Mouse (Mus musculus) hindbrain, embryonic 15.5 days (tissue): ENCODE results near the gene Gm37419. TPM values are rescaled to one million over a fixed set of nuclear protein-coding genes. Genes with fewer than 3 reads are reported as not detected.

Experiments used
- ATAC-seq: fragments of 200-750 bp; cut with Nextera tagmentation; 2 replicates; pipeline ENCODE4 v1.8.0; 2017; ENCODE audit warnings: low read depth, moderate number of reproducible peaks, moderate TSS enrichment; ENCODE audit not compliant: low FRiP score
- H3K27ac ChIP-seq: fragments of 300-500 bp; sonication (generic); replicated peaks from 2 replicates; pipeline ENCODE4 v1.5.1; 2015; ENCODE audit warnings: mild to moderate bottlenecking, inconsistent platforms
- H3K27me3 ChIP-seq: fragments of 300-500 bp; sonication (generic); 2 replicates; pipeline ENCODE4 v1.6.1; 2015; ENCODE audit warnings: control low read depth, inconsistent platforms
- H3K36me3 ChIP-seq: fragments of 300-500 bp; sonication (generic); 2 replicates; pipeline ENCODE4 v1.6.1; 2015; ENCODE audit warnings: control low read depth, inconsistent platforms
- H3K4me1 ChIP-seq: fragments of 300-500 bp; sonication (generic); replicated peaks from 2 replicates; pipeline ENCODE4 v1.6.1; 2015; ENCODE audit warnings: control low read depth, inconsistent platforms
- H3K4me2 ChIP-seq: fragments of 300-500 bp; sonication (generic); 2 replicates; pipeline ENCODE4 v1.6.1; 2015; ENCODE audit warnings: moderate library complexity, mild to moderate bottlenecking, inconsistent platforms
- H3K4me3 ChIP-seq: fragments of 300-500 bp; sonication (generic); 2 replicates; pipeline ENCODE4 v1.5.1; 2015; ENCODE audit warnings: mild to moderate bottlenecking, inconsistent platforms
- H3K9ac ChIP-seq: fragments of 300-500 bp; sonication (generic); 2 replicates; pipeline ENCODE4 v1.6.1; 2015; ENCODE audit warnings: inconsistent platforms
- H3K9me3 ChIP-seq: fragments of 300-500 bp; sonication (generic); 2 replicates; pipeline ENCODE4 v1.6.1; 2016; ENCODE audit warnings: control low read depth, inconsistent platforms
- WGBS: fragments of 180-500 bp; shearing (Covaris S2); methylation state at CpG from one replicate; pipeline ENCODE4 v1.1.7; 2015; 5-methylcytosine and 5-hydroxymethylcytosine counted together
- polyA plus RNA-seq: library from polyadenylated mRNA; unstranded; fragments of >200 nt; fragmentation: Nextera tagmentation; extraction: Ambion mirVana; gene quantifications from 2 replicates; pipeline ENCODE4 v1.2.1, GENCODE M21; 2015

The Gm37419 gene
- polyA plus RNA-seq, result not detected in 2 replicates

DNA sequence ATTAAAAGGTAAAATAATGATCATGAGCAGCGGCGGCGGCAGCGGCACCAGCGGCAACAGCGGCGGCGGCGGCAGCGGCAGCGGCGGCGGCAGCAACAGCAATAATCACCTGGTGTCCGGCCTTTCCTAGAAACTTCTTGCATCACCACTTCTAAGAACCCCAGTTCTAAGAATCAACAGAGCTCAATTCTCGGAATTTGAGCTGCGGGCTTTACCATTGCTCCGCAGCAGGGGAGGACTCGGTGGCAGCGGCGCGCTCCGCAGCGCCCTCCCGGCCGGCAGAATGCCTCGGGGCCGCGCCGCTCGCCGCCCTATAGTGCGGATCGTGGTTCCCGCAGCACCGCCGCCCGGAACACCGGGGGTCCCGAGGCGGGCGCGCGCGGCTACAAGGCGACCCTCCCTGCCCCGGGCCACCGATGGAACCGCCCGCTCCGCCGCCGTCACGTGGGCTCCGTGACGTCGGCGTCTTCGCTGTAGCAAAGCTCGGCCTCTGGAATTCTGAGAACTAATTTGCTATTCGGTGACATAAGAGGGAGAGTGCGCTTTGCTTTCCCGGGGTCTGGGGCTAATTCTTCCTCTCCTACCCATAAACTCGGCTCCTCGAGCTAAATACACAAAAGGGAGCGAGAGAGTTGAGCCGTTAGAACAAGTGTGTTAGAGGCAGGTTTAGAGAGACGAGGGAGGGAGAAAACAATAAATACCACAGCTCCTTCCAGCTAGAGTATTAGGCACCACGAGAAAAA, at the start of gene Gm37419, which contains the start of gene Bcl6:
Gene Gm37419, plus strand, starts transcription at position 17 of the 743 bp plus-strand sequence.
Gene Bcl6, minus strand, starts transcription at position 387 of the 743 bp plus-strand sequence.
- WGBS, result under 1% methylated on average over 68 of the region's 68 CpGs
- Histone ChIP-seq H3K4me2 (peak within 1 kb of the TSS; percentile 99), H3K36me3 (no peaks in the 10 kb centered on the region), H3K9me3 (no peaks in the 10 kb centered on the region), H3K9ac (peak within 1 kb of the TSS; percentile 68), H3K4me3 (peak within 1 kb of the TSS; percentile 81), H3K4me1 (peaks cover 45% of the 10 kb centered on the region), H3K27me3 (peaks cover 24% of the 10 kb centered on the region), H3K27ac (peak within 1 kb of the TSS; percentile 99)
- ATAC-seq, result peak; percentile 85

DNA sequence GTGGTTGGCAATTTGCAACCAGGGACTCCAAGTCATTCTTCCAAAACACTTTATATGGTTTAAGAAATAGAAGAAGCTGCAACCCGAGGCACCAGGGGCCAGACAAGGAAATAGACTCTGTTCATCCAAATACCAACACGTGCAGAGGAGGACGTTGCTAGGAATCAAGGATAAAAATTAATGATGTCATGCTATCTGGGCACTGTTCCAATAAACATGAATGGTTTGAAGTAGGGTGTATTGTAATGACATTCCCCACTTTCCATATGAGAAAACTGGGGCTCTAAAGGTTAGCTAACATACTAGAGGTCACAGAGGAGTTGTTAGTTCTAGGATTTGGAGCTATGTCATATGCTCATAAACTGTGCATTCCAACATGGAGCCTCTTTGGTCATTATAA, 43.5 kb upstream of the Gm37419 start:
- Histone ChIP-seq H3K27ac (no peak overlapping the region), H3K4me1 (no peaks in the 10 kb centered on the region), H3K9me3 (no peaks in the 10 kb centered on the region), H3K27me3 (no peaks in the 10 kb centered on the region), H3K4me2 (no peak overlapping the region), H3K36me3 (no peaks in the 10 kb centered on the region), H3K4me3 (no peak overlapping the region), H3K9ac (no peak overlapping the region)
- no peak for ATAC-seq
- 59% methylated on average over 3 of the region's 3 CpGs for WGBS

DNA sequence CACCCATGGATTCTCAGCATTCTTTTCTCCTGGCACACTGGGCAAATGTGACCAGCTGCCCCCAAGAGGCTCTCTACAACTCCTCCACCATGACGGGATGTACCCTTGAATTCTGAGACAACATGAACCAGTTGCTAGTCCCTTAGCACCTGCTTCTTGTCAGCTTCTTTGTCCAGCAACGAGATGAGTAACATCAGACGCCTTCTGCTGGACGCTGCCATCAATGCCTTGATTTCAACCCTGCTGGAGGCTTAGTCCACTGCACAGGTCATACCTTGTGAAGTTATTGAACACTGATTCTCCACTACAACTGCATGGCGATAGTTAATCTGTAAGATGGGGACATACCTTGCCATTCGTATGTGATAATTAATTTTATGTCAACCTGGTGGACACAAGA, 40.6 kb upstream of the Gm37419 start:
- WGBS, result 93% methylated on average over 6 of the region's 6 CpGs
- Histone ChIP-seq H3K9me3 (no peaks in the 10 kb centered on the region), H3K36me3 (no peaks in the 10 kb centered on the region), H3K4me1 (no peaks in the 10 kb centered on the region), H3K4me3 (no peak overlapping the region), H3K27me3 (no peaks in the 10 kb centered on the region), H3K27ac (no peak overlapping the region), H3K9ac (no peak overlapping the region), H3K4me2 (no peak overlapping the region)
- no peak for ATAC-seq

DNA sequence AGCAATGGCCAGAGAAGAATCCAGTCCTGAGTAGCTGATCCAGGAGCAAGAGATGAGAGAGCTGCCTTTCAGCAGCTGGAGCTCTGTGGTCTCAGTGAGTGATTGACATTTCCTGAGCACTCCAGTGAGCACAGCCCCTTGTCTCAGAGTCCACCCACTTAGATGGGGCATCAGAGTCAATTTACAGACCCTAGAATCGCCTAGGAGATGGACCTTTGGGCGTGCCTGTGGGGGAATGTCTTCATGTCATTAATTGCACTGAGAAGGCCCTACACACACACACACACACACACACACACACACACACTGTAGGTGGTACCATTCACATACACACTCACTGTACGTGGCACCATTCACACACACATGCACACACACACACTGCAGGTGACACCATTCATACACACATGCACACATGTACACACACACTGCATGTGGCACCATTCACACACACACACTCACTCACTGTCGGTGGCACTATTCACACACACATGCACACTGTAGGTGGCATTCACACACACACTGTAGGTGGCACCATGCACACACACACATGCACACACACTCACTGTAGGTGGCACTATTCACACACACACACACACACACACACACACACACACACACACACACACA, 36.1 kb upstream of the Gm37419 start:
- Histone ChIP-seq H3K27ac (no peak overlapping the region), H3K9me3 (no peaks in the 10 kb centered on the region), H3K4me2 (no peak overlapping the region), H3K9ac (no peak overlapping the region), H3K27me3 (no peaks in the 10 kb centered on the region), H3K4me3 (no peak overlapping the region), H3K36me3 (no peaks in the 10 kb centered on the region), H3K4me1 (no peaks in the 10 kb centered on the region)
- ATAC-seq, result 0 out of 2 replicates have a peak, but pooled peaks have one; percentile 34
- WGBS, result 82% methylated on average over 4 of the region's 4 CpGs

- Histone ChIP-seq H3K27ac (no peak overlapping the region), H3K4me3 (no peak overlapping the region), H3K36me3 (no peaks in the 10 kb centered on the region), H3K27me3 (no peaks in the 10 kb centered on the region), H3K4me2 (no peak overlapping the region), H3K9ac (no peak overlapping the region), H3K4me1 (no peaks in the 10 kb centered on the region), H3K9me3 (no peaks in the 10 kb centered on the region)
- WGBS, result 43% methylated on average over 11 of the region's 11 CpGs
- peak; percentile 63; the same call in 1 of the 2 replicates for ATAC-seq
Observed at GRCm38 (mm10) chr16:23953189-23953958, 34.9 kb upstream of the Gm37419 start.

- Histone ChIP-seq H3K4me1 (no peaks in the 10 kb centered on the region), H3K9ac (no peak overlapping the region), H3K36me3 (no peaks in the 10 kb centered on the region), H3K4me2 (no peak overlapping the region), H3K27ac (no peak overlapping the region), H3K27me3 (no peaks in the 10 kb centered on the region), H3K4me3 (no peak overlapping the region), H3K9me3 (no peaks in the 10 kb centered on the region)
- ATAC-seq, result 0 out of 2 replicates have a peak, but pooled peaks have one; percentile 19
- 13% methylated on average over 1 of the region's 1 CpGs for WGBS
Observed at GRCm38 (mm10) chr16:23953959-23954260, 34.4 kb upstream of the Gm37419 start.

DNA sequence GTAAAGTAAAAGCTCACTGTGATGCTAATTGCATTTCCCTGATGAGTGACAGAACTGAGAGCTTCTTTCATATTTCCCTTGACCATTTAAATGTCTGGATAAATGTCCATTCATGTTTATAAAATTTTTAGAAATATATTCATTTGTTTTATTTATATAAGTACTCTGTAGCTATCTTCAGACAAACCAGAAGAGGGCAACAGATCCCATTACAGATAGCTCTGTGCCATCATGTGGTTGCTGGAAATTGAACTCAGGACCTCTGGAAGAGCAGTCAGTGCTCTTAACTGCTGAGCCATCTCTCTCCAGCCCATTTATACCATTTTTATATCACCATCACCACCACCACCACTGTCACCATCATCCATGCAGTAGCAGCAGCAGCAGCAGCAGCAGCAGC, 29.3 kb upstream of the Gm37419 start:
- no peak for ATAC-seq
- Histone ChIP-seq H3K36me3 (no peaks in the 10 kb centered on the region), H3K9me3 (no peaks in the 10 kb centered on the region)

GRCm38 (mm10) chr16:23962401-23962800, 25.9 kb upstream of the Gm37419 start:
- Histone ChIP-seq H3K4me2 (no peak overlapping the region), H3K36me3 (no peaks in the 10 kb centered on the region)
- no peak for ATAC-seq

More for the DNA sequence above, 29.3 kb upstream of the Gm37419 start:
- Histone ChIP-seq H3K9ac (no peak overlapping the region), H3K4me3 (no peak overlapping the region), H3K27me3 (no peaks in the 10 kb centered on the region), H3K27ac (no peak overlapping the region), H3K4me1 (no peaks in the 10 kb centered on the region), H3K4me2 (no peak overlapping the region)

DNA sequence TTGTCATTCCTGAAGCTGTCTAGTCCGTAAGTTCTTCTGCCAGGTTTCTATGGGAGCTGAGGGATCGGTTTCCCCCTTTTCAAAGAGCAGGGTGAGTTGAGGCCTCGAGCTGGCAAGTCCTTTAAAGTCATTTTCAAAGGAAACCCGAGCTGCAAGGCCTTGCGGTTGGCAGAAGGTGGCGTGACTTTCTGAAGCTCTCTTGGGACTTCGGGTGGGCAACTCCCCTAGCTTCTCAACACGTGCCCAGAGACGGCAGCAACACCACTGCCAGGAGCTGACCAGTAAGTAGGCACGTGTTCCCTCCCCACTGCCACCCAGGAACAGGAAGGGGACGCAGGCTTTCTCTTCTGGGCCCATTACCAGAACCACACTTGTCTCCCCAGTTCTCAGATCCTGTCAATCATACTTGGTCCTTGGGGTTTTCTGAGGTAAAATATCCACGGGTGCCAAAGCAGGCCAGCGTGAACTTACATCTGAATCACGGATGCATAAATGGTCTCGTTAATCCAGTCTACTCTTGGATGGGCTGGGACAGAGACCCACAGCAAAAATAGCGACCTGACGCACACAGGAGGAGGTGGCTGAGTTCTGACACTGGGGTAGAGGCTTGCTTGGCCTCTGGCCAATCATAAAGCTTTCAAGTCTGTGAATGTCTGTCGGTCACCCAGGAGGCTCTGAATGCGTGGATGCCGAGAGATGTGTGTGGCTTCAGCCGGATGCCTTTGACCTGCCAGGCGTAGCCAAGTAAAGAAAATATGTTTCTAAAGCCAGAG, 24.2 kb upstream of the Gm37419 start:
- H3K27me3 ChIP-seq, result no peaks in the 10 kb centered on the region
- peak; percentile 83 for ATAC-seq
- H3K9ac ChIP-seq, result no peak overlapping the region
- no peak overlapping the region for H3K27ac ChIP-seq
- 56% methylated on average over 22 of the region's 22 CpGs for WGBS
- H3K4me3 ChIP-seq, result no peak overlapping the region
- H3K4me2 ChIP-seq, result no peak overlapping the region
- H3K4me1 ChIP-seq, result no peaks in the 10 kb centered on the region; the same call in 1 of the 2 replicates
- no peaks in the 10 kb centered on the region for H3K9me3 ChIP-seq
- H3K36me3 ChIP-seq, result no peaks in the 10 kb centered on the region

More at GRCm38 (mm10) chr16:23962401-23962800, 25.9 kb upstream of the Gm37419 start:
- H3K9ac ChIP-seq, result no peak overlapping the region
- no peak overlapping the region for H3K27ac ChIP-seq
- no peak overlapping the region for H3K4me3 ChIP-seq
- H3K9me3 ChIP-seq, result no peaks in the 10 kb centered on the region
- H3K4me1 ChIP-seq, result no peaks in the 10 kb centered on the region; the same call in 1 of the 2 replicates
- WGBS, result 88% methylated on average over 2 of the region's 2 CpGs
- H3K27me3 ChIP-seq, result no peaks in the 10 kb centered on the region

DNA sequence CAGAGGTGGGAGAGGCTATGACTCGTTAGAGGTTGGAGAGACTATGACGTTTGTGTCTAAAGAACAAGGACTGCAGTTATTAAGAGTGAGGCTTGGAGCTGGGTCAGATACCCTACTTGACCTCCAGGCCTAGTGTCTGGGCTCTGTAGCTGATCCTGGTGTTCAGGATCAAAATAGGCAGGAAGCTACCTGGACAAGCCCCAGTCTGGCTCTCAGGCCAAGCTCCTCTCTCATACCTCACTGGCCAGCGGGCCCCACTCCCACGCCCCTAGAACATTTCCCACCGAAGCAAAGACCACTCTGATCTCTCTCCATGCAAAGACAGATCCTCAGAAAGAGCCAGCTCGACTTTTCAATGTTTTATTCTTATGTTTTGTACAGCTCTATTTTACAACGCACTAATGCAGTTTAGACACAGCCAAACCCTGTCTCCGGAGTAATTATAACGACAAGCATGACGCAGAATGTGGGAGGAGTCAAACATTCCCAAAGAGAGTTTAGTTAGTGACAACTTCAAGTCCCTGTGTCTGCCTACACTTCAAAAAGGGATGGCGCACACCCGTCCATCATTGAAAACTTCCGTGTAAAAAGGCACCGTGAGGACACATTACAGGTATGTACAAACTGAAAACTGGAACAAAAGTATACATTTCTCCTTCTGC, 23.4 kb upstream of the Gm37419 start:
- no peaks in the 10 kb centered on the region for H3K9me3 ChIP-seq
- ATAC-seq, result no peak

GRCm38 (mm10) chr16:23966066-23966465, 22.2 kb upstream of the Gm37419 start:
- H3K9me3 ChIP-seq, result no peaks in the 10 kb centered on the region
- WGBS, result 92% methylated on average over 14 of the region's 14 CpGs
- no peak overlapping the region for H3K4me3 ChIP-seq
- ATAC-seq, result no peak
- no peaks in the 10 kb centered on the region for H3K36me3 ChIP-seq
- no peak overlapping the region for H3K4me2 ChIP-seq
- no peak overlapping the region for H3K9ac ChIP-seq
- H3K27me3 ChIP-seq, result no peaks in the 10 kb centered on the region
- H3K27ac ChIP-seq, result no peak overlapping the region
- no peaks in the 10 kb centered on the region; the same call in 1 of the 2 replicates for H3K4me1 ChIP-seq

More for the DNA sequence above, 23.4 kb upstream of the Gm37419 start:
- Histone ChIP-seq H3K4me2 (no peak overlapping the region), H3K9ac (no peak overlapping the region), H3K27me3 (no peaks in the 10 kb centered on the region), H3K4me3 (no peak overlapping the region), H3K27ac (no peak overlapping the region), H3K36me3 (no peaks in the 10 kb centered on the region), H3K4me1 (no peaks in the 10 kb centered on the region; the same call in 1 of the 2 replicates)
- WGBS, result 72% methylated on average over 14 of the region's 14 CpGs
